In the genomic region with DNA sequence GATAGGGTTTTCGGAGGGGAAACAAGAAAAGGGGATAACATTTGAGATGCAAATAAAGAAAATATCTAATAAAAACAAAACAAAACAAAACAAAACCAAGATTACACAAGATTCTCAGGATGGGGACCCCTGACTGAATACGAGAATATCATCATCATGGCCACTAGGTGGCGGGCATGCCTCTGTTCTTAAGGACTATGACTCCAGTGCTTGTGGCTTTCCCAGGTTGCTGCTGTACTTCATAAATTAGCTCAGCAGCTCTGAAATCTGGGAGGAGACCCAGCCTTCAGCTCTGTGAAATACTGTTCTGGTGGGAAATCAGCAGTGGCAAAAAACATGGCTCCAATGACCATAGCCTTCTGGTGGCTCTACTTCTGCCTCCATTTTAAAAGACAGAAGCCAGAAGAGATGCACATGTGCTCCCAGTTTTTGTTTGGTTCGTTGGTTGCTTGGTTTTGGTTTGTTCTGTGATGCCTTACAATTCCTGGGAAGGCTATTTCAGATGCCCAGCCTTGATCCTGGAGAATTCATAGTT, we compare ENCODE assay signal across 9 mouse cellular contexts. TPM values are rescaled to one million over a fixed set of nuclear protein-coding genes. Genes with fewer than 3 reads are reported as not detected.
A peak's percentile ranks its signal among the peaks of the same experiment; 100 is the strongest.
DNase-seq lines count a peak whose midpoint lies in the region; ATAC-seq and TF ChIP-seq lines count a peak whose summit lies in the region.
"Had no signal": no experiment of that assay in that cellular context is flagged by ENCODE, and none has a peak within 500 bp of the region (broad histone marks: within the 10 kb centered on the region; RNA-seq: fewer than 3 reads in every experiment).

No protein-coding gene starts in this region.

- no peaks in the 10 kb centered on the region for H3K36me3 ChIP-seq in C2C12 (ENCODE audit: control insufficient read depth, insufficient read depth)
- no peaks in the 10 kb centered on the region for H3K36me3 ChIP-seq in embryonic facial prominence, embryonic 10.5 days (replicated peaks)
- no peaks in the 10 kb centered on the region for H3K36me3 ChIP-seq in kidney, embryonic 16.5 days (ENCODE audit: insufficient read depth, low read length)
- no peaks in the 10 kb centered on the region for H3K36me3 ChIP-seq in limb, embryonic 14.5 days (ENCODE audit: control insufficient read depth, insufficient read depth, low read length)
- no peaks in the 10 kb centered on the region for H3K36me3 ChIP-seq in myocyte (ENCODE audit: control insufficient read depth, insufficient read depth)
- H3K36me3 ChIP-seq: embryonic facial prominence, embryonic 13.5 days had no signal

- H3K4me2 ChIP-seq in kidney, embryonic 16.5 days (replicated peaks; ENCODE audit: low read depth, low read length), result no peak overlapping the region
- H3K4me2 ChIP-seq in limb, embryonic 14.5 days (replicated peaks; ENCODE audit: low read depth, low read length, severe bottlenecking), result no peak overlapping the region
- H3K4me2 ChIP-seq in myocyte (ENCODE audit: low read depth), result peak overlapping the region; percentile 52
- H3K4me2 ChIP-seq: embryonic facial prominence, embryonic 13.5 days had no signal

- ATAC-seq in kidney, embryonic 16.5 days (ENCODE audit: low FRiP score, low TSS enrichment), result peak; percentile 78; the same call in 1 of the 2 replicates
- ATAC-seq in limb, embryonic 14.5 days (ENCODE audit: low FRiP score, low read depth), result no peak

- H3K4me3 ChIP-seq in C2C12 (ENCODE audit: insufficient read depth, poor library complexity, severe bottlenecking) (no peak overlapping the region), myocyte (no peak overlapping the region)
- no peak overlapping the region for H3K4me3 ChIP-seq in embryonic facial prominence, embryonic 10.5 days
- H3K4me3 ChIP-seq in kidney, embryonic 16.5 days (ENCODE audit: low read length), result no peak overlapping the region
- no peak overlapping the region for H3K4me3 ChIP-seq in limb, embryonic 14.5 days (replicated peaks; ENCODE audit: low read length)
- H3K4me3 ChIP-seq: embryonic facial prominence, embryonic 13.5 days had no signal

- H3K9ac ChIP-seq in kidney, embryonic 16.5 days (replicated peaks; ENCODE audit: low read length), result no peak overlapping the region
- no peak overlapping the region for H3K9ac ChIP-seq in limb, embryonic 14.5 days (ENCODE audit: low read depth, low read length, severe bottlenecking)
- H3K9ac ChIP-seq: embryonic facial prominence, embryonic 13.5 days had no signal

- TF ChIP-seq POLR2A in limb, embryonic 14.5 days (IDR thresholded peaks at IDR 0.05; ENCODE audit: borderline replicate concordance, extremely low read depth, insufficient read depth, insufficient read length), result no peak
- TF ChIP-seq POLR2A in myocyte (IDR thresholded peaks at IDR 0.05; ENCODE audit: insufficient read length, low read depth), result no peak

- no peak overlapping the region for H3K27ac ChIP-seq in embryonic facial prominence, embryonic 10.5 days (replicated peaks)
- H3K27ac ChIP-seq in kidney, embryonic 16.5 days (ENCODE audit: low read length), result no peak overlapping the region
- H3K27ac ChIP-seq in limb, embryonic 14.5 days (replicated peaks; ENCODE audit: low read depth, low read length), result no peak overlapping the region
- H3K27ac ChIP-seq: embryonic facial prominence, embryonic 13.5 days had no signal

- H3K27me3 ChIP-seq in C2C12 (ENCODE audit: control insufficient read depth, insufficient read depth, insufficient read length) (no peaks in the 10 kb centered on the region), myocyte (ENCODE audit: control insufficient read depth, insufficient read depth, insufficient read length) (no peaks in the 10 kb centered on the region)
- H3K27me3 ChIP-seq in embryonic facial prominence, embryonic 10.5 days (replicated peaks; ENCODE audit: low read depth, poor library complexity, severe bottlenecking), result no peaks in the 10 kb centered on the region
- H3K27me3 ChIP-seq in kidney, embryonic 16.5 days (ENCODE audit: insufficient read depth, low read length), result no peaks in the 10 kb centered on the region
- H3K27me3 ChIP-seq in limb, embryonic 14.5 days (ENCODE audit: control insufficient read depth, insufficient read depth, low read length), result no peaks in the 10 kb centered on the region
- H3K27me3 ChIP-seq: embryonic facial prominence, embryonic 13.5 days had no signal

- H3K9me3 ChIP-seq in embryonic facial prominence, embryonic 10.5 days, result no peaks in the 10 kb centered on the region
- no peaks in the 10 kb centered on the region for H3K9me3 ChIP-seq in kidney, embryonic 16.5 days (ENCODE audit: low read length)
- no peaks in the 10 kb centered on the region for H3K9me3 ChIP-seq in limb, embryonic 14.5 days (ENCODE audit: control insufficient read depth, low read length)
- H3K9me3 ChIP-seq: embryonic facial prominence, embryonic 13.5 days had no signal

- peak; percentile 69 for DNase-seq in adrenal gland, postnatal 25 days
- DNase-seq in embryonic facial prominence, embryonic 10.5 days (ENCODE audit: low spot score), result peak; percentile 72
- DNase-seq in heart, adult 9 months (ENCODE audit: low spot score in 2 of 2), result peak; percentile 50 to 65
- peak; percentile 82 for DNase-seq in limb, embryonic 14.5 days (ENCODE audit: low spot score)
- DNase-seq in spleen, postnatal 14 days (ENCODE audit: low spot score in 2 of 2), result peak; percentile 26 to 61

- H3K79me3 ChIP-seq in C2C12 (ENCODE audit: low read depth), result no peaks in the 10 kb centered on the region

- 13% methylated on average over 4 of the region's 4 CpGs for WGBS in embryonic facial prominence, embryonic 10.5 days
- 11% methylated on average over 4 of the region's 4 CpGs for WGBS in kidney, embryonic 16.5 days
- 14% methylated on average over 4 of the region's 4 CpGs for WGBS in limb, embryonic 14.5 days

- H3K4me1 ChIP-seq in embryonic facial prominence, embryonic 10.5 days, result no peaks in the 10 kb centered on the region
- peaks cover 4% of the 10 kb centered on the region; the same call in 1 of the 2 replicates for H3K4me1 ChIP-seq in kidney, embryonic 16.5 days (ENCODE audit: insufficient read depth, low read length)
- H3K4me1 ChIP-seq in limb, embryonic 14.5 days (ENCODE audit: control insufficient read depth, insufficient read depth, low read length), result no peaks in the 10 kb centered on the region
- H3K4me1 ChIP-seq: embryonic facial prominence, embryonic 13.5 days had no signal

- H3K79me2 ChIP-seq in C2C12 (ENCODE audit: control insufficient read depth, insufficient read depth) (no peaks in the 10 kb centered on the region), myocyte (ENCODE audit: control insufficient read depth, insufficient read depth) (no peaks in the 10 kb centered on the region)

- peak; percentile 43 for TF ChIP-seq CTCF in C2C12 (IDR thresholded peaks at IDR 0.05; ENCODE audit: control insufficient read depth, insufficient read depth, insufficient read length)

- H3ac ChIP-seq in C2C12 (ENCODE audit: control insufficient read depth, insufficient read length, low read depth), result no peak overlapping the region
- H3ac ChIP-seq in myocyte (ENCODE audit: control insufficient read depth, insufficient read length), result no peak overlapping the region

TF ChIP-seq in C2C12, 6 proteins besides CTCF, POLR2A, EP300 and RAD21:
- TF ChIP-seq MAX (IDR thresholded peaks at IDR 0.05) (no peak), FOSL1 (IDR thresholded peaks at IDR 0.05; ENCODE audit: insufficient read depth, low read length, poor library complexity, severe bottlenecking) (no peak), USF1 (IDR thresholded peaks at IDR 0.05; ENCODE audit: low read depth) (no peak), MYOG (IDR thresholded peaks at IDR 0.05; ENCODE audit: control insufficient read depth, extremely low read depth, insufficient read length) (no peak), CEBPB (IDR thresholded peaks at IDR 0.05; ENCODE audit: low read depth) (no peak), MYOD1 (IDR thresholded peaks at IDR 0.05; ENCODE audit: control insufficient read depth, insufficient read length, low read depth) (no peak)
TF ChIP-seq in C2C12: peak in this region for 0.

TF ChIP-seq in myocyte, 11 proteins besides CTCF, POLR2A, EP300 and RAD21:
- TF ChIP-seq CEBPB (IDR thresholded peaks at IDR 0.05; ENCODE audit: insufficient read depth, poor library complexity, severe bottlenecking) (0 out of 2 replicates have a peak, but pooled peaks have one; percentile 11), REST (IDR thresholded peaks at IDR 0.05; ENCODE audit: insufficient read depth, insufficient read length) (no peak)

RNA-seq across cellular contexts. Expression of a gene that starts 4.5 kb away (rescaled TPM):
- polyA plus RNA-seq in C2C12 (2012; fragmentation: generic; extraction: Trizol) (0.04 TPM), myocyte (2012; fragmentation: generic; extraction: Trizol) (0.08 TPM)
- total RNA-seq in adrenal gland, postnatal 25 days (2021), result not detected in 2 replicates
- polyA plus RNA-seq in embryonic facial prominence, embryonic 10.5 days (2016; fragmentation: Nextera tagmentation; extraction: Ambion mirVana), result not detected in 2 replicates
- polyA plus RNA-seq in kidney, embryonic 16.5 days (2015; fragmentation: Nextera tagmentation; extraction: Ambion mirVana), result not detected in 2 replicates
- not detected in 2 replicates for polyA plus RNA-seq in limb, embryonic 14.5 days (2012; rRNA removed)
- not detected in 2 replicates for polyA plus RNA-seq in limb, embryonic 14.5 days (2014; fragmentation: Nextera tagmentation; extraction: Ambion mirVana)
- polyA plus RNA-seq: embryonic facial prominence, embryonic 13.5 days had no signal

RNA-seq across cellular contexts. Expression of a gene that starts 51.6 kb away (rescaled TPM):
- 5.7 TPM for polyA plus RNA-seq in C2C12 (2012; fragmentation: generic; extraction: Trizol)
- 103 and 180 TPM in 2 replicates for total RNA-seq in adrenal gland, postnatal 25 days (2021)
- polyA plus RNA-seq in embryonic facial prominence, embryonic 10.5 days (2016; fragmentation: Nextera tagmentation; extraction: Ambion mirVana), result 0.67 and 1.2 TPM in 2 replicates
- 10.3 and 12.1 TPM in 2 replicates for polyA plus RNA-seq in kidney, embryonic 16.5 days (2015; fragmentation: Nextera tagmentation; extraction: Ambion mirVana)
- 6.9 and 8.7 TPM in 2 replicates for polyA plus RNA-seq in limb, embryonic 14.5 days (2012; rRNA removed)
- polyA plus RNA-seq in limb, embryonic 14.5 days (2014; fragmentation: Nextera tagmentation; extraction: Ambion mirVana), result 19.4 and 23.3 TPM in 2 replicates
- polyA plus RNA-seq in myocyte (2012; fragmentation: generic; extraction: Trizol), result 85.1 TPM
